Mouse (Mus musculus) C2C12 (cell line): Measurements from ENCODE around the gene Tmem144.

Experiments
- CEBPB ChIP-seq: IDR thresholded peaks from one replicate; pipeline ENCODE4 v1.6.1; 2011; ENCODE audit warnings: low read depth, mild to moderate bottlenecking, control low read depth, moderate library complexity
- CTCF ChIP-seq: IDR thresholded peaks from one replicate; pipeline ENCODE4 v1.5.1; 2011; ENCODE audit not compliant: control insufficient read depth, insufficient read depth, insufficient read length
- MYOD1 ChIP-seq: IDR thresholded peaks from one replicate; pipeline ENCODE4 v1.6.1; 2011; ENCODE audit warnings: low read depth; ENCODE audit not compliant: control insufficient read depth, insufficient read length
- MYOG ChIP-seq: IDR thresholded peaks from one replicate; pipeline ENCODE4 v1.6.1; 2011; ENCODE audit not compliant: control insufficient read depth, insufficient read length; ENCODE audit errors: extremely low read depth
- USF1 ChIP-seq: IDR thresholded peaks from one replicate; pipeline ENCODE4 v1.6.1; 2011; ENCODE audit warnings: low read depth, mild to moderate bottlenecking, control low read depth, moderate library complexity

GRCm38 (mm10) chr3:79788959-79789358 is 63.6 kb downstream of the Tmem144 start:
- TF ChIP-seq CTCF (no peak), USF1 (no peak), MYOG (no peak), CEBPB (no peak), MYOD1 (no peak)
